Mouse (Mus musculus) midbrain, embryonic 14.5 days (tissue): ENCODE data around the gene Akr7a5. TPM values are rescaled to one million over a fixed set of nuclear protein-coding genes. Genes with fewer than 3 reads are reported as not detected.

Experiments
- ATAC-seq: fragments of 200-750 bp; cut with Nextera tagmentation; 2 replicates; pipeline ENCODE4 v1.8.0; 2017; ENCODE audit warnings: moderate number of reproducible peaks, moderate library complexity; ENCODE audit not compliant: low FRiP score, low TSS enrichment
- DNase-seq: peaks from one replicate; pipeline ENCODE4 v3.0.0-alpha.2; 2015
- H3K27ac ChIP-seq: fragments of 300-500 bp; sonication (generic); replicated peaks from 2 replicates; pipeline ENCODE4 v1.5.1; 2014; ENCODE audit warnings: mild to moderate bottlenecking, low read depth, low read length, moderate library complexity
- H3K27me3 ChIP-seq: fragments of 300-500 bp; sonication (generic); 2 replicates; pipeline ENCODE4 v1.6.1; 2014; ENCODE audit warnings: low read length, control low read depth, mixed read lengths; ENCODE audit not compliant: control insufficient read depth, insufficient read depth
- H3K36me3 ChIP-seq: fragments of 300-500 bp; sonication (generic); 2 replicates; pipeline ENCODE4 v1.6.1; 2014; ENCODE audit warnings: low read length, control low read depth; ENCODE audit not compliant: control insufficient read depth, insufficient read depth
- H3K4me1 ChIP-seq: fragments of 300-500 bp; sonication (generic); 2 replicates; pipeline ENCODE4 v1.6.1; 2014; ENCODE audit warnings: mild to moderate bottlenecking, antibody characterized with exemption, low read length, control low read depth; ENCODE audit not compliant: control insufficient read depth, insufficient read depth
- H3K4me2 ChIP-seq: fragments of 300-500 bp; sonication (generic); 2 replicates; pipeline ENCODE4 v1.6.1; 2014; ENCODE audit warnings: mild to moderate bottlenecking, low read length, moderate library complexity
- H3K4me3 ChIP-seq: fragments of 300-500 bp; sonication (generic); replicated peaks from 2 replicates; pipeline ENCODE4 v1.5.1; 2014; ENCODE audit warnings: low read depth, low read length
- H3K9ac ChIP-seq: fragments of 300-500 bp; sonication (generic); replicated peaks from 2 replicates; pipeline ENCODE4 v1.6.1; 2014; ENCODE audit warnings: mild to moderate bottlenecking, low read length, moderate library complexity
- H3K9me3 ChIP-seq: fragments of 300-500 bp; sonication (generic); 2 replicates; pipeline ENCODE4 v1.6.1; 2016; ENCODE audit warnings: low read length, control low read depth, mixed read lengths; ENCODE audit not compliant: control insufficient read depth
- WGBS: fragments of 180-500 bp; shearing (Covaris S2); extraction: QIAGEN DNeasy Blood & Tissue Kit; methylation state at CpG from one replicate; pipeline ENCODE4 v1.1.7; 2014; 5-methylcytosine and 5-hydroxymethylcytosine counted together
- polyA plus RNA-seq: library from polyadenylated mRNA; unstranded; fragments of >200 nt; fragmentation: Nextera tagmentation; extraction: Ambion mirVana; gene quantifications from 2 replicates; pipeline ENCODE4 v1.2.1, GENCODE M21; 2014

Akr7a5 gene
- polyA plus RNA-seq, 1 experiment from 2014 or later, result 55.7 TPM

GRCm38 (mm10) chr4:139335507-139335906, 25.0 kb downstream of the Akr7a5 start:
- Histone ChIP-seq H3K4me2 (no peak overlapping the region), H3K9me3 (no peaks in the 10 kb centered on the region), H3K27me3 (no peaks in the 10 kb centered on the region), H3K9ac (no peak overlapping the region), H3K4me1 (no peaks in the 10 kb centered on the region), H3K36me3 (no peaks in the 10 kb centered on the region), H3K27ac (no peak overlapping the region), H3K4me3 (no peak overlapping the region)
- ATAC-seq, result no peak
- 70% methylated on average over 7 of the region's 7 CpGs for WGBS
- DNase-seq, result no peak

- no peak overlapping the region for H3K27ac ChIP-seq
- H3K9ac ChIP-seq, result no peak overlapping the region
- H3K27me3 ChIP-seq, result no peaks in the 10 kb centered on the region
- H3K36me3 ChIP-seq, result no peaks in the 10 kb centered on the region
- H3K4me3 ChIP-seq, result no peak overlapping the region
- no peaks in the 10 kb centered on the region for H3K4me1 ChIP-seq
- no peaks in the 10 kb centered on the region for H3K9me3 ChIP-seq
- 31% methylated on average over 24 of the region's 24 CpGs for WGBS
- ATAC-seq, result no peak
- no peak overlapping the region for H3K4me2 ChIP-seq
- peak; percentile 80 for DNase-seq
Measured at GRCm38 (mm10) chr4:139336822-139337483, 26.4 kb downstream of the Akr7a5 start.

GRCm38 (mm10) chr4:139338145-139338544, 27.6 kb downstream of the Akr7a5 start:
- ATAC-seq, result no peak
- no peaks in the 10 kb centered on the region for H3K9me3 ChIP-seq
- 58% methylated on average over 33 of the region's 33 CpGs for WGBS

GRCm38 (mm10) chr4:139340835-139341234, 30.3 kb downstream of the Akr7a5 start:
- H3K27ac ChIP-seq, result no peak overlapping the region
- no peak overlapping the region for H3K9ac ChIP-seq
- DNase-seq (no peak), ATAC-seq (no peak)
- no peak overlapping the region for H3K4me2 ChIP-seq
- no peaks in the 10 kb centered on the region for H3K4me1 ChIP-seq
- 84% methylated on average over 4 of the region's 4 CpGs for WGBS
- H3K36me3 ChIP-seq, result peaks cover 6% of the 10 kb centered on the region; the same call in 1 of the 2 replicates
- no peaks in the 10 kb centered on the region for H3K27me3 ChIP-seq
- no peaks in the 10 kb centered on the region for H3K9me3 ChIP-seq
- H3K4me3 ChIP-seq, result no peak overlapping the region

More at GRCm38 (mm10) chr4:139338145-139338544, 27.6 kb downstream of the Akr7a5 start:
- H3K4me3 ChIP-seq, result no peak overlapping the region
- no peak overlapping the region for H3K27ac ChIP-seq
- no peaks in the 10 kb centered on the region for H3K36me3 ChIP-seq
- H3K9ac ChIP-seq, result no peak overlapping the region
- H3K27me3 ChIP-seq, result no peaks in the 10 kb centered on the region
- DNase-seq, result no peak
- no peaks in the 10 kb centered on the region for H3K4me1 ChIP-seq
- no peak overlapping the region for H3K4me2 ChIP-seq

GRCm38 (mm10) chr4:139341556-139342233, 31.2 kb downstream of the Akr7a5 start:
- H3K27ac ChIP-seq, result no peak overlapping the region
- no peak for DNase-seq
- H3K36me3 ChIP-seq, result peaks cover 14% of the 10 kb centered on the region
- 76% methylated on average over 7 of the region's 7 CpGs for WGBS
- H3K9ac ChIP-seq, result no peak overlapping the region
- no peaks in the 10 kb centered on the region for H3K9me3 ChIP-seq
- H3K27me3 ChIP-seq, result no peaks in the 10 kb centered on the region
- no peak overlapping the region for H3K4me2 ChIP-seq
- H3K4me1 ChIP-seq, result no peaks in the 10 kb centered on the region
- no peak for ATAC-seq
- no peak overlapping the region for H3K4me3 ChIP-seq

- Histone ChIP-seq H3K4me2 (no peak overlapping the region), H3K4me3 (no peak overlapping the region), H3K9ac (no peak overlapping the region), H3K27ac (no peak overlapping the region), H3K27me3 (no peaks in the 10 kb centered on the region), H3K36me3 (peaks cover 33% of the 10 kb centered on the region), H3K4me1 (no peaks in the 10 kb centered on the region), H3K9me3 (no peaks in the 10 kb centered on the region)
- ATAC-seq (no peak), DNase-seq (peak; percentile 25)
- WGBS, result 75% methylated on average over 5 of the region's 5 CpGs
Measured at GRCm38 (mm10) chr4:139343718-139344117, 33.2 kb downstream of the Akr7a5 start.

GRCm38 (mm10) chr4:139345416-139346019, 35.0 kb downstream of the Akr7a5 start:
- no peak overlapping the region for H3K27ac ChIP-seq
- H3K36me3 ChIP-seq, result peaks cover 47% of the 10 kb centered on the region
- H3K4me3 ChIP-seq, result no peak overlapping the region
- no peak overlapping the region for H3K4me2 ChIP-seq
- whole genome bisulfite sequencing, result 66% methylated on average over 23 of the region's 23 CpGs
- no peaks in the 10 kb centered on the region for H3K27me3 ChIP-seq
- no peaks in the 10 kb centered on the region for H3K9me3 ChIP-seq
- H3K4me1 ChIP-seq, result no peaks in the 10 kb centered on the region
- DNase-seq (no peak), ATAC-seq (no peak)
- H3K9ac ChIP-seq, result no peak overlapping the region

- H3K4me3 ChIP-seq, result peak within 1 kb of the TSS; percentile 67
- peak within 1 kb of the TSS; percentile 87 for H3K9ac ChIP-seq
- ATAC-seq (peak; percentile 94), DNase-seq (peak; percentile 91)
- H3K4me1 ChIP-seq, result peaks cover 14% of the 10 kb centered on the region
- H3K9me3 ChIP-seq, result no peaks in the 10 kb centered on the region
- WGBS, result under 1% methylated on average over 64 of the region's 64 CpGs
- peak within 1 kb of the TSS; percentile 89 for H3K4me2 ChIP-seq
- H3K27me3 ChIP-seq, result no peaks in the 10 kb centered on the region
- H3K27ac ChIP-seq, result peak within 1 kb of the TSS; percentile 96
- H3K36me3 ChIP-seq, result peaks cover 55% of the 10 kb centered on the region
Measured at GRCm38 (mm10) chr4:139351931-139352711, 41.6 kb downstream of the Akr7a5 start, which contains the start of the genes Mrto4, Emc1 and Ubr4. Mrto4 (minus strand) TSS chr4:139352576. Emc1 (plus strand) TSS chr4:139352587. Ubr4 (plus strand) TSS chr4:139352609.
